Mouse (Mus musculus) gastrocnemius, adult 2 months (tissue): ENCODE data around the gene Crtc3. TPM values are rescaled to one million over a fixed set of nuclear protein-coding genes. Genes with fewer than 3 reads are reported as not detected.

Source experiments
- DNase-seq: peaks from one replicate; pipeline ENCODE4 v3.0.0; 2022
- H3K27ac ChIP-seq: fragments of 200-600 bp; 2 replicates; pipeline ENCODE4 v1.8.1; 2022; ENCODE audit warnings: mild to moderate bottlenecking
- H3K4me3 ChIP-seq: fragments of 200-600 bp; 2 replicates; pipeline ENCODE4 v1.8.1; 2022; ENCODE audit warnings: mild to moderate bottlenecking, moderate library complexity
- CTCF ChIP-seq: fragments of 200-600 bp; IDR thresholded peaks from 2 replicates; pipeline ENCODE4 v1.8.1; 2022; ENCODE audit warnings: antibody characterized with exemption, mild to moderate bottlenecking, moderate library complexity
- intact Hi-C: fragments of 180-260 bp; cut with DNase I; formaldehyde crosslinking; loops from one replicate; pipeline ENCODE4 v1.15.1; 2025
- total RNA-seq, 2 experiments: library from RNA; stranded (reverse); gene quantifications; 2 replicates each; pipeline ENCODE4 v1.2.3; 2021

Crtc3 gene
- total RNA-seq, 2 experiments from 2014 or later, result 12.0 to 13.1 TPM

DNA sequence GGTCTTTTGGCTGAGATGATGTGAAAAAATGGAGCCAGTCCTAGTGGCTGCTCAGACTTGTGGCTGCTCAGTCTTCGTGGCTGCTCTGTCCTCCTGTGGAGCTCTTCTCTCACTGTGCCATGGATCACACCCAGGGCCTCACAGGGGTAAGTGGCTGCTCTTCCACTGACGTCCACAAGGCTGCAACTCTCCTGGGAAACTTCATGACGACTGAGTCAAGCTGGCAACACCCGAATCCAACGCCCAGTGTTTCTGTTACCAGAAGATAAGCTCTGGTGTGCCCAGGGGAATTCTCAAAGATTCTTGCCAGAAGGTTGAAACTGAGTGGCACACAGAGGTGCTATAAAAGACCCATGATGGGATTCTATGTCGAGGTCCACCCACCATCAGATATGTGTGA is 13.8 kb upstream of the Crtc3 start:
- DNase-seq, result no peak
- intact Hi-C loops, result no loop called here
- H3K4me3 ChIP-seq, result no peak overlapping the region
- no peak for TF ChIP-seq CTCF
- H3K27ac ChIP-seq, result no peak overlapping the region

DNA sequence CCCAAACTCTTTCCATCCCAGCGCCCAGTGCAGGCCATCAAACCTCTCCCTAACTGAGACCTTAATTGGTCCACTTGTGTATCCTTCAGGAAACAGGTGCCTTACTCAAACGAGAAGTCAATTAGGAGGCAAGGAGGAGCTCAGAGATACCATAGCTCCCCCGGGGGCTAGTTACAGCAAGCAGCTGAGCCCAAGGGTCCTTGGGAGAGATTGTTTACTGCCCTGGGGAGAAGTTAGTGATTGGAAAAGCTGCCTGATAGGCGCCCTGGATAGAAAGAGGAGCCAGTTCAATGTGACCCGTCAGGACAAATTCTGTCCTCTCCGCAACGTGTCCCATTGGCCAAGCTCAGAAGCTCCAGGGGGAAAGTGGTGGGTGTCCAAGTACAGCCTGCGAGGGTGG is 11.0 kb upstream of the Crtc3 start:
- no peak for TF ChIP-seq CTCF
- no peak overlapping the region for H3K4me3 ChIP-seq
- intact Hi-C loops, result no loop called here
- no peak overlapping the region for H3K27ac ChIP-seq
- no peak for DNase-seq

DNA sequence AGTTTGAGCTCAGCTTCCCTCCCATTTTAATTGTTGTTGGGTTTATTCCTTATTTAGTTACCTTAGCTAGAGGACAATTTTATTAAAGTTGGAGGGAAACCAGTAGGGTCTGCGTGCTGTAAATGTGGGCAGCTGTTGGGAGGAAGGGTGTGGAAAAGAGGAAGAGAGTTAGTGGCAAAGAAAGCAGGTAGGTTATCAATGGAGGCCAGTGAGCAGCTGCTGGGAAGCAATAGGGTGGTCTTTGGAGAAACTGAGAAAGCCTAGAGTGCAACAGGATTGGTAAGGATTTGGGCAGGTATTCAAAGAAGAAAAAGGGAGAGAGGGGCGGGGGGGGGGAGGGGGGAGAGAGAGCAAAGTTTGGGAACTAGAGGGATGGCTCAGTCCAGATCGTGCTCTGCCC is 10.3 kb upstream of the Crtc3 start:
- intact Hi-C loops, result no loop called here

DNA sequence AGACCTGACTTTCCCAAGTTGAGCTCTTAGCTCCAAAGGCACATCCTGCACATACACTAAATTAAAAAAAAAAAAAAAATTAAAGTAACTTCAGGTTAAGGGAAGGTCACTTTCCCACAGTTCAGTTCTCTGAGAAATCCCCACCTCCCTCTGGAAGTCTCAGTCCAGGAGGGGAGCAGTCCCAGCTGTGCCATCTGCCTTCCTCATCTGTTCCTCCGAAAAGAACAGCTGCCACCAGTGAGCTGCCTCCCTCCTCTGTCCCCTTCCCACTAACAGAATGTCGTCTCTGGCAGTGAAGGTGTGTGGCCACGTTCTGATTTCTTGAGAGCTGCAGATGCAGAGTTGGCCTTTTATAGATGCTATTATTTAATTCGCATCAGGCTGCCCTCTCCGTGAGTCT is 9.2 kb upstream of the Crtc3 start:
- intact Hi-C loops, result no loop called here
- DNase-seq, result no peak
- Histone ChIP-seq H3K27ac (no peak overlapping the region), H3K4me3 (no peak overlapping the region)
- TF ChIP-seq CTCF, result no peak

More for the DNA sequence above, 10.3 kb upstream of the Crtc3 start:
- Histone ChIP-seq H3K4me3 (no peak overlapping the region), H3K27ac (no peak overlapping the region)
- no peak for DNase-seq
- no peak for TF ChIP-seq CTCF

DNA sequence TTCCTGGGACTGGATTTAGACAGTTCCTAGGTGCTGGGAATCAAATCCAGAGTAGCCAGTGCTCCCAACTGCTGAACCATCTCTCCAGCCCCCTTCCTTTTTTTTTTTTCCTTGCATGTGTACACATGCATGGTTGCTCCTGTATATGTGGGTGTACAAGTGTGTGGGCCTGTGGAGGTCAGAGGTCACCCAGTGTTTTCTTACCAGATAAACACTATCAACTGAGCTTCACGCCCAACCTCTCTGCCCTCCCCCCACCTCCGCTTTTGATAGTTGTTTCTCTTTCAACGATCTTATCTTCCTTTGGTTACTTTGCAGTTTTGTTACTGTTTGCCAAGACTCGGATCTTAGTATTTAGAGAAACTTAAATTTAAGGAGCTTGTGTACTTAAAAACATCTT is 8.2 kb upstream of the Crtc3 start:
- TF ChIP-seq CTCF, result no peak
- intact Hi-C loops, result no loop called here
- DNase-seq, result no peak

DNA sequence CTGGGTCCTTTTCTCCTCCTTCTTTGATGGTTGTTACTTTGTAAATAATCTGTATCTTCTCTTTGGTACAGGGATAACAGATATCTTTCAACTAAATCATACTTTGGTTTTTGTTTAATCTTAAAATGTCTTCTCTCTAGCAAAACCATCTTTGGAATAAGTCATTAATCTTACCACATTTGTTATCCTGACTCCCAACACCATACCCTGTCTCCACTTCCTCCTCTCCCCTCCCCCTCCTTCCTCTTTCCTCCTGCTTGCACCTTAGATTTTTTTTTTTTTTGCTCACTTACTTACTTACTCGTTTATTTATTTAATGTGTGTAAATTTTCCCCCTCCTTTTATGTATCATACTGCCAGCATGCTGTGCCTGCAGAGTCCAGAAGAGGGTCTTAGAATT is 7.7 kb upstream of the Crtc3 start:
- no peak for TF ChIP-seq CTCF
- intact Hi-C loops, result no loop called here
- H3K4me3 ChIP-seq, result no peak overlapping the region
- no peak for DNase-seq
- no peak overlapping the region for H3K27ac ChIP-seq

More for the DNA sequence above, 8.2 kb upstream of the Crtc3 start:
- Histone ChIP-seq H3K4me3 (no peak overlapping the region), H3K27ac (no peak overlapping the region)

DNA sequence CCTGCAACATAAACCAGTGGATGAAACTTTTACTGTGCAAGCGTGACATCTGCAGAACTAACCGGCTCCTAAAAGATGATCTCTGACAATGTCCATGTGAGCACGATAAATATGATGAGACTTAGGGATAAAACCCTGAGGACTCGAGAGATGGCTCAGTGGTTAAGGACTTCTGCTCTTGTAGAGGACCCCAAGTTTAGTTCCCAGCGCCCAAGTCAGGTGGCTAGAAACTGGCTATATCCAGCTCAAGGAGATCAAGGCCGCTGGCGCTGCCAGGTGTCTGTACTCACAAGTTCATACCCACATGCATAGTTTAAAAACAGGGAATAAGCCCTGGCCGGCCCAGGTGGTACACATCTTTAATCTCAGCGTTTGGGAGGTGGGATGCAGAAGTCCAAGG is 3.8 kb upstream of the Crtc3 start:
- no peak for TF ChIP-seq CTCF
- DNase-seq, result no peak
- Histone ChIP-seq H3K27ac (no peak overlapping the region), H3K4me3 (no peak overlapping the region)
- intact Hi-C loops, result no loop called here

GRCm38 (mm10) chr7:80691131-80691530 is 2.5 kb upstream of the Crtc3 start:
- no peak for DNase-seq
- no peak overlapping the region for H3K4me3 ChIP-seq
- intact Hi-C loops, result no loop called here
- TF ChIP-seq CTCF, result no peak
- H3K27ac ChIP-seq, result peak overlapping the region; percentile 20

DNA sequence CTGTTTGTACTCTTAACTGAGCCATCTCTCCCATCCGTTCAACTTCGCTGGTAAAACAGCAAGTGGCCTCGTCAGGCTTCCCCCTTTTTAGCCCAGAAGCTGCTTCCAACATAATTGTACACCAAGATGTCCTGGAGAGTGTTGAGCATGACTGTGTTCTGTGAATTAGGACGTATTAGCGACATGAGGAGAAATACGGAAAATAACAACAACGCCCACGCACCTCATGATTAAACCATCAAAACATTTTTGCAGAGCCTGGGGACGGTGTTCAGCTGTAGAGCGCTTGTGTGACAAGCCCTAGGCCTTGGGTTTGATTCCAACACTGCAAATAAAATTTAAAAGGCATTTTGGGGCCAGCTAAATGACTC is 529 bp upstream of the Crtc3 start:
- no peak for DNase-seq
- no peak for TF ChIP-seq CTCF
- H3K27ac ChIP-seq, result peak overlapping the region; percentile 97
- H3K4me3 ChIP-seq, result peak overlapping the region; percentile 79
- intact Hi-C loops, result loop anchor here (5.0 to 10.0 kb wide), 3 partner anchors 52 to 304 kb away; partner anchors contain the start of gene Fes

DNA sequence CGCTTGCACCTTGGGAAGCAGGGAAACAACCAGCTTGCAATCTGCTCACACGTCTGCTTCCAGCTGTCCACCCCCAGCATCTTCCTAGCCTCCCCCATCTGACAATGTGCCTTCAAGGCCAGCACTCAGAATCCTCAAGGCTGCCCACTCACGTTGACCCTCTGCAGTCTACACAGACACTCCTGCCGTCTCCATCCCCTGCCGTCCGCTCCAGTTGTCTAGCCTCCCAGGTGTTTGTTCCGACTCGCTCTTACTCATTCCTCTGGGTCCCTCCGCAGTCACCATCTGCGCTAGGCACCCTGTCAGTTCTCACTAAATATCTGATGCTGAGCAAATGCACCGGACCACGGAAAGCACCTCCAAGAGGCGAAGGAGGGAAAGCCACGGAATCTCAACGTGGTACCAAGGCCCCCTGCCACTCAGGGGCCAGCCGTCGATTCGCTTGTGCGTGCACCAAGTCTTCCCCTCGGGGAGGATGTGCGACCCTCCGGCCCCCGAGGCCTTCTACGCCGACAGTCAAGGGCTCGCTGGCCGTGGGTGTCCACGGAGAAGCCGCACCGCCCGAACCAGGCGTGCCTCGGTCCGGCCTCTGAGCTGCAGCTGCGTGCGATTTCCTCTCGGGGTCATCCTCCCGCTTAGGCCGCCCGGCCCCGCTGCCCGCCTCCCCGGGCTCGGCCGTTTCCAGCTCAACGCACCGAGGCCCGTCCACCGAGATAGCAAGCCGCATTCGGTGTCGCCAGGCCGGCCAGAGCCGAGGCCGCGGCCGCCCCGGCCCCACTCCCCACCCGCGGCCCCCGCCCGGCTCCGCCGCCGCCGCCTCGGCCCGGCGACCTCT is 739 bp downstream of the Crtc3 start:
- H3K27ac ChIP-seq, result peak overlapping the region; percentile 97
- TF ChIP-seq CTCF, result peak; percentile 19; the same call in 1 of the 2 replicates
- intact Hi-C loops, result loop anchor here (5.0 to 10.0 kb wide), 3 partner anchors 51 to 303 kb away; partner anchors contain the start of gene Fes

DNA sequence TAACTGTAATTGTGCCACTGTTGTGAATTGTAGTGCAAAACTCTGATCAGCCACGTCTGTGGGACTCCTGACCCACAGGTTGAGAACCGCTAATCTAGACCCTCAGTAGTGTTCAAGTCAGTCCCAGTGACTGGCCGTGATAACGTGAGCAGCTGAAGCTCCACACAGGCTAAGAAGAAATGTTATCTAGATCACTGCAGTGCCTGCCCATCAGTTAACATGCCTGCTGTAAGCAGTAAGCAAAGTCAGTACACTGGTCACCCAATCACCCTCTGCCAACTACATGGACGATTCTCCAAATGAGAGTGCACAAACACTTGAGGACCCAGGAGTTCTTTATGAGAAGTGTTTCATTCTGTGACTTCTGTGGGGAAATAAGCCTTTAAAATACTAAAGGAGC is 3.0 kb downstream of the Crtc3 start:
- intact Hi-C loops, result loop anchor here (5.0 to 10.0 kb wide), 3 partner anchors 48 to 301 kb away; partner anchors contain the start of gene Fes

More for the DNA sequence above, 739 bp downstream of the Crtc3 start:
- H3K4me3 ChIP-seq, result peak overlapping the region; percentile 79
- DNase-seq, result peak; percentile 80

DNA sequence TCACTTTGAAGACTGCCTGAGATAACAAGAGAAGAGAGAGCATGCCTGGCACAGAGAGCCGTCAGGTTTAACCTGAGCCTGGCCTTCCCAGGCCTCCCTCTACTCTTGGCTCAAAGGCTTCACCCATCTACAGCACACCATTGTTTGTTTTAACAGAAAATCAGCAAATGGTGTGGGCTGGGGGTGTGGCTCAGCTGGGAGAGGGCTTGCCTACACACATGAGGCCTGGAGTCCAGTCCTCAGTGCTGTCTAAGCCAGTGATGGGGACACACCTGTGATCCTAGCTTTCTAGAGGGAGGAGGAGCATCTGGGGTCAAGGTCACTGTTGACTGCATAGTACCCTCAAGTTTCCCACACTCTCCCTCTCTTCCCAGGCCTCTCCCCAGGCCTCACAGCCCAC is 6.0 kb downstream of the Crtc3 start:
- no peak overlapping the region for H3K4me3 ChIP-seq
- peak overlapping the region; percentile 59 for H3K27ac ChIP-seq
- no peak for TF ChIP-seq CTCF
- intact Hi-C loops, result loop anchor here (10.0 kb wide), 1 partner anchor 298 kb away; the partner anchor contains the start of gene Fes
- DNase-seq, result no peak

More for the DNA sequence above, 3.0 kb downstream of the Crtc3 start:
- TF ChIP-seq CTCF, result no peak
- no peak for DNase-seq
- Histone ChIP-seq H3K4me3 (no peak overlapping the region), H3K27ac (peak overlapping the region; percentile 31; the same call in 1 of the 2 replicates)

DNA sequence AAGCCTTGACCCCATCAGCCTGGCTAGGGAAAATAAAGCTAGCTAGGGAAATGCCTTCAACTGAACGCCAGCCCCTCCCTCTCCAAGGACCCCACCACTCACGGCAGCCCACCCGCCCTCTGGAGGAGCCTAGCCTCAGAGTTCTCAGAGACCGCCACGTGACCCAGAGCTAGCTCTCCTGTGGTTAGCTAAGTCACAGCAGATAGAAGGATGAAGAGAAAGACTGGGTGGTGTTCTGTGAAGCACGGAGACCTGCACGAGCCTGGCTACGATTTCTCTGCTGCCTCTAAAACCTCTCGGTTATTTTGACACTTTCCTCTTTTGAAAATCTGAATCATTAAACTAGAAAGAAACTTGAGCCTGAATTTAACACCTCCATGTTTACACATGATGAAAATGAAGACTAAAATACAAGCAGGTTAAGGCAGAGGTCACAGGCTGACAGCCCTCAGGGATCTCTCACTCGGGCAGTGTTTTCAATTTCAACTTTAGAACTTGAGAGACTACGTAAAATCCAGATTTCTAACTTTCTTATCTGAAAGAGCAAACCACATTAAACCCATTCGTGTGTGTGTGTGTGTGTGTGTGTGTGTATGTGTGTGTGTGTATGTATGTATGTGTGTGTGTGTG is 8.3 kb downstream of the Crtc3 start:
- peak overlapping the region; percentile 47 for H3K4me3 ChIP-seq

More for the DNA sequence above, 8.3 kb downstream of the Crtc3 start:
- DNase-seq, result peak; percentile 51
- H3K27ac ChIP-seq, result peak overlapping the region; percentile 86
- no peak for TF ChIP-seq CTCF
- intact Hi-C loops, result loop anchor here (10.0 kb wide), 1 partner anchor 296 kb away; the partner anchor contains the start of gene Fes
